Mouse (Mus musculus): Measurements from ENCODE around the gene Nutf2-ps1. TPM values are rescaled to one million over a fixed set of nuclear protein-coding genes. Genes with fewer than 3 reads are reported as not detected.
A peak's percentile ranks its signal among the peaks of the same experiment; 100 is the strongest.
"Not testable (repeated sequence)": the region's sequence is repeated elsewhere in the genome, so short reads cannot be mapped to it uniquely, and the experiment has no call there.

Nutf2-ps1 gene
- 121 and 134 TPM in 2 replicates for polyA plus RNA-seq (2015; fragmentation: Nextera tagmentation; extraction: Ambion mirVana)

GRCm38 (mm10) chr19:53588968-53589367 lies at the start of gene Nutf2-ps1:
TSS of gene Nutf2-ps1 (minus strand) at chr19:53589068.
- not testable (repeated sequence) for H3K27me3 ChIP-seq (replicated peaks; ENCODE audit: insufficient read depth, low read length); H3K4me1 ChIP-seq (ENCODE audit: insufficient read depth, low read depth, low read length); ATAC-seq; H3K27ac ChIP-seq (ENCODE audit: low read length); H3K9ac ChIP-seq (replicated peaks; ENCODE audit: low read depth); H3K9me3 ChIP-seq (ENCODE audit: low read length); H3K4me2 ChIP-seq (replicated peaks; ENCODE audit: low read depth, low read length); H3K36me3 ChIP-seq (ENCODE audit: insufficient read depth, low read length); DNase-seq (ENCODE audit: low spot score); H3K4me3 ChIP-seq (ENCODE audit: low read depth, low read length)
- 97% methylated on average over 7 of the region's 7 CpGs for WGBS

GRCm38 (mm10) chr19:53638041-53638440 lies 49.2 kb upstream of the Nutf2-ps1 start:
- H3K4me1 ChIP-seq (ENCODE audit: insufficient read depth, low read depth, low read length), result no peaks in the 10 kb centered on the region
- H3K9ac ChIP-seq (replicated peaks; ENCODE audit: low read depth), result no peak overlapping the region
- peak; percentile 29 for DNase-seq (ENCODE audit: low spot score)
- no peak overlapping the region for H3K4me2 ChIP-seq (replicated peaks; ENCODE audit: low read depth, low read length)
- 95% methylated on average over 2 of the region's 2 CpGs for WGBS
- H3K9me3 ChIP-seq (ENCODE audit: low read length), result no peaks in the 10 kb centered on the region
- peak; percentile 62 for TF ChIP-seq CTCF (IDR thresholded peaks at IDR 0.05)
- no peak for TF ChIP-seq EP300 (IDR thresholded peaks at IDR 0.05)
- H3K4me3 ChIP-seq (ENCODE audit: low read depth, low read length), result no peak overlapping the region
- ATAC-seq, result no peak
- H3K36me3 ChIP-seq (ENCODE audit: insufficient read depth, low read length), result peaks cover 32% of the 10 kb centered on the region; the same call in 1 of the 2 replicates
- H3K27ac ChIP-seq (ENCODE audit: low read length), result no peak overlapping the region
- no peaks in the 10 kb centered on the region for H3K27me3 ChIP-seq (replicated peaks; ENCODE audit: insufficient read depth, low read length)

- peaks cover 39% of the 10 kb centered on the region; the same call in 1 of the 2 replicates for H3K36me3 ChIP-seq (ENCODE audit: insufficient read depth, low read length)
These were observed 32.8 kb upstream of the Nutf2-ps1 start for GRCm38 (mm10) chr19:53621681-53622080.

GRCm38 (mm10) chr19:53608921-53609320 lies 20.1 kb upstream of the Nutf2-ps1 start:
- no peak overlapping the region for H3K27ac ChIP-seq (ENCODE audit: low read length)
- no peak overlapping the region for H3K4me2 ChIP-seq (replicated peaks; ENCODE audit: low read depth, low read length)
- no peak for TF ChIP-seq CTCF (IDR thresholded peaks at IDR 0.05)
- TF ChIP-seq EP300 (IDR thresholded peaks at IDR 0.05), result no peak
- H3K9ac ChIP-seq (replicated peaks; ENCODE audit: low read depth), result no peak overlapping the region
- H3K9me3 ChIP-seq (ENCODE audit: low read length), result no peaks in the 10 kb centered on the region
- 82% methylated on average over 6 of the region's 6 CpGs for WGBS
- H3K27me3 ChIP-seq (replicated peaks; ENCODE audit: insufficient read depth, low read length), result no peaks in the 10 kb centered on the region
- ATAC-seq, result no peak
- no peaks in the 10 kb centered on the region for H3K4me1 ChIP-seq (ENCODE audit: insufficient read depth, low read depth, low read length)
- DNase-seq (ENCODE audit: low spot score), result no peak
- no peak overlapping the region for H3K4me3 ChIP-seq (ENCODE audit: low read depth, low read length)
- H3K36me3 ChIP-seq (ENCODE audit: insufficient read depth, low read length), result 0 out of 2 replicates have a peak, but pooled peaks cover 5% of the 10 kb centered on the region

More at GRCm38 (mm10) chr19:53621681-53622080, 32.8 kb upstream of the Nutf2-ps1 start:
- DNase-seq (ENCODE audit: low spot score) (no peak), ATAC-seq (no peak)
- H3K27ac ChIP-seq (ENCODE audit: low read length), result no peak overlapping the region
- H3K4me3 ChIP-seq (ENCODE audit: low read depth, low read length), result no peak overlapping the region
- H3K4me2 ChIP-seq (replicated peaks; ENCODE audit: low read depth, low read length), result no peak overlapping the region
- H3K4me1 ChIP-seq (ENCODE audit: insufficient read depth, low read depth, low read length), result no peaks in the 10 kb centered on the region
- WGBS, result 67% methylated on average over 13 of the region's 13 CpGs
- no peak overlapping the region for H3K9ac ChIP-seq (replicated peaks; ENCODE audit: low read depth)
- no peaks in the 10 kb centered on the region for H3K27me3 ChIP-seq (replicated peaks; ENCODE audit: insufficient read depth, low read length)
- TF ChIP-seq CTCF (IDR thresholded peaks at IDR 0.05) (no peak), EP300 (IDR thresholded peaks at IDR 0.05) (no peak)
- H3K9me3 ChIP-seq (ENCODE audit: low read length), result no peaks in the 10 kb centered on the region

- Histone ChIP-seq H3K4me1 (ENCODE audit: insufficient read depth, low read depth, low read length) (peaks cover 7% of the 10 kb centered on the region; the same call in 1 of the 2 replicates), H3K9me3 (ENCODE audit: low read length) (no peaks in the 10 kb centered on the region), H3K4me3 (ENCODE audit: low read depth, low read length) (peak overlapping the region; percentile 95), H3K36me3 (ENCODE audit: insufficient read depth, low read length) (no peaks in the 10 kb centered on the region), H3K27ac (ENCODE audit: low read length) (peak overlapping the region; percentile 90), H3K27me3 (replicated peaks; ENCODE audit: insufficient read depth, low read length) (no peaks in the 10 kb centered on the region), H3K9ac (replicated peaks; ENCODE audit: low read depth) (peak overlapping the region; percentile 74), H3K4me2 (replicated peaks; ENCODE audit: low read depth, low read length) (peak overlapping the region; percentile 97)
- 5% methylated on average over 11 of the region's 11 CpGs for WGBS
- no peak for TF ChIP-seq CTCF (IDR thresholded peaks at IDR 0.05)
- no peak for TF ChIP-seq EP300 (IDR thresholded peaks at IDR 0.05)
- DNase-seq (ENCODE audit: low spot score) (peak; percentile 6), ATAC-seq (no peak)
These were observed 12.4 kb upstream of the Nutf2-ps1 start for GRCm38 (mm10) chr19:53601363-53601655.

- peaks cover 7% of the 10 kb centered on the region; the same call in 1 of the 2 replicates for H3K4me1 ChIP-seq (ENCODE audit: insufficient read depth, low read depth, low read length)
- H3K4me2 ChIP-seq (replicated peaks; ENCODE audit: low read depth, low read length), result peak overlapping the region; percentile 97
- no peaks in the 10 kb centered on the region for H3K27me3 ChIP-seq (replicated peaks; ENCODE audit: insufficient read depth, low read length)
- peak overlapping the region; percentile 90 for H3K27ac ChIP-seq (ENCODE audit: low read length)
- DNase-seq (ENCODE audit: low spot score), result peak; percentile 79
- peak; percentile 71 for ATAC-seq
- no peaks in the 10 kb centered on the region for H3K36me3 ChIP-seq (ENCODE audit: insufficient read depth, low read length)
- H3K4me3 ChIP-seq (ENCODE audit: low read depth, low read length), result peak overlapping the region; percentile 95
- TF ChIP-seq CTCF (IDR thresholded peaks at IDR 0.05), result no peak
- no peak for TF ChIP-seq EP300 (IDR thresholded peaks at IDR 0.05)
- H3K9me3 ChIP-seq (ENCODE audit: low read length), result no peaks in the 10 kb centered on the region
- H3K9ac ChIP-seq (replicated peaks; ENCODE audit: low read depth), result peak overlapping the region; percentile 74
- 3% methylated on average over 48 of the region's 82 CpGs for WGBS
These were observed 11.9 kb upstream of the Nutf2-ps1 start for GRCm38 (mm10) chr19:53600549-53601362.

Data from lung, postnatal 0 days (tissue).